Mouse (Mus musculus) megakaryocyte, embryonic 14.5 days (primary cell): ENCODE data around the gene Tubg2.
"Not testable (repeated sequence)": the region's sequence is repeated elsewhere in the genome, so short reads cannot be mapped to it uniquely, and the experiment has no call there.

Source experiments
- FLI1 ChIP-seq: IDR thresholded peaks from 2 replicates; pipeline ENCODE4 v1.6.1; 2012; ENCODE audit warnings: low read length, inconsistent platforms, mixed read lengths
- GATA1 ChIP-seq: IDR thresholded peaks from 3 replicates; pipeline ENCODE4 v1.6.1; 2012; ENCODE audit warnings: mixed read lengths, low read length, inconsistent platforms, borderline replicate concordance

DNA sequence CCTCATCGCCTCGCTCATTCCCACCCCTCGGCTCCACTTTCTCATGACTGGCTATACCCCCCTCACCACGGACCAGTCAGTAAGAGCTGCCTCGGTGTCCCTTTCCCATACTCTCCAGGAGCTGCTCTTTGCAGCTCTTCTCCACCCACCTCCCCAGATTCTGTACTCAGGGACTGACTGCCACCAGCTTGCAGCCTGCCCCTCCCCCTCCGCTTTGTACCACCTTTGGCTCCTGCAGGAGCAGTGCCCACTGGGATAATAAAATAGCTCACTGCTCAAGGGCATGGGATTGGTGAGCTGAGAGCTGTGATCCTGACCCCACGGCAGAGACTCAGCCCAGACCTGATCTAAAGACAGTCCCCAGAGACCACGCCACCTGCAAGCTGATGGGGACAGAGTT, 31.2 kb upstream of the Tubg2 start:
- TF ChIP-seq GATA1, FLI1: not testable (repeated sequence)
